Mouse (Mus musculus): ENCODE data around the gene Rsrc1. TPM values are rescaled to one million over a fixed set of nuclear protein-coding genes. Genes with fewer than 3 reads are reported as not detected.

The Rsrc1 gene
- 25.1 and 27.1 TPM in 2 replicates for polyA plus RNA-seq (2015; fragmentation: Nextera tagmentation; extraction: Ambion mirVana)

- H3K9ac ChIP-seq: no peak within 1 kb of the TSS
- no peak within 1 kb of the TSS for H3K27ac ChIP-seq
- peak within 1 kb of the TSS; percentile 45 for H3K4me3 ChIP-seq (replicated peaks)
- H3K27me3 ChIP-seq (replicated peaks): peaks cover 65% of the 10 kb centered on the region
- peak within 1 kb of the TSS; percentile 89 for H3K4me2 ChIP-seq
- H3K36me3 ChIP-seq: no peaks in the 10 kb centered on the region
- no peaks in the 10 kb centered on the region for H3K9me3 ChIP-seq
- H3K4me1 ChIP-seq: peaks cover 18% of the 10 kb centered on the region
- WGBS: under 1% methylated on average over 52 of the region's 62 CpGs
- ATAC-seq (ENCODE audit: insufficient read depth, low FRiP score, low read depth): peak; percentile 29
Observed at GRCm38 (mm10) chr3:66981101-66981661, at the start of gene Rsrc1. Gene Rsrc1 (plus strand): TSS chr3:66981390.

GRCm38 (mm10) chr3:66939675-66940074 lies 41.5 kb upstream of the Rsrc1 start:
- no peak overlapping the region for H3K4me3 ChIP-seq (replicated peaks)
- H3K27ac ChIP-seq: no peak overlapping the region
- no peaks in the 10 kb centered on the region for H3K4me1 ChIP-seq
- H3K9me3 ChIP-seq: no peaks in the 10 kb centered on the region
- H3K27me3 ChIP-seq (replicated peaks): no peaks in the 10 kb centered on the region
- ATAC-seq (ENCODE audit: insufficient read depth, low FRiP score, low read depth): no peak
- H3K4me2 ChIP-seq: no peak overlapping the region
- no peak overlapping the region for H3K9ac ChIP-seq
- no peaks in the 10 kb centered on the region for H3K36me3 ChIP-seq
- WGBS: 67% methylated on average over 10 of the region's 10 CpGs

GRCm38 (mm10) chr3:66955126-66955525 lies 26.1 kb upstream of the Rsrc1 start:
- H3K36me3 ChIP-seq: no peaks in the 10 kb centered on the region
- ATAC-seq (ENCODE audit: insufficient read depth, low FRiP score, low read depth): no peak
- H3K4me2 ChIP-seq: no peak overlapping the region
- no peak overlapping the region for H3K27ac ChIP-seq
- H3K4me3 ChIP-seq (replicated peaks): no peak overlapping the region
- no peaks in the 10 kb centered on the region for H3K9me3 ChIP-seq
- H3K4me1 ChIP-seq: no peaks in the 10 kb centered on the region
- 47% methylated on average over 2 of the region's 2 CpGs for WGBS
- H3K27me3 ChIP-seq (replicated peaks): no peaks in the 10 kb centered on the region
- no peak overlapping the region for H3K9ac ChIP-seq

GRCm38 (mm10) chr3:66959972-66960371 lies 21.2 kb upstream of the Rsrc1 start:
- H3K4me3 ChIP-seq (replicated peaks): no peak overlapping the region
- H3K9me3 ChIP-seq: no peaks in the 10 kb centered on the region
- no peak overlapping the region for H3K4me2 ChIP-seq
- no peaks in the 10 kb centered on the region for H3K4me1 ChIP-seq
- WGBS: 53% methylated on average over 5 of the region's 5 CpGs
- no peak overlapping the region for H3K27ac ChIP-seq
- no peaks in the 10 kb centered on the region for H3K36me3 ChIP-seq
- H3K9ac ChIP-seq: no peak overlapping the region
- no peak for ATAC-seq (ENCODE audit: insufficient read depth, low FRiP score, low read depth)
- no peaks in the 10 kb centered on the region for H3K27me3 ChIP-seq (replicated peaks)

GRCm38 (mm10) chr3:66964884-66965283 lies 16.3 kb upstream of the Rsrc1 start:
- Histone ChIP-seq H3K36me3 (no peaks in the 10 kb centered on the region), H3K4me3 (replicated peaks) (no peak overlapping the region), H3K9me3 (no peaks in the 10 kb centered on the region), H3K4me2 (no peak overlapping the region), H3K27ac (no peak overlapping the region), H3K9ac (no peak overlapping the region), H3K4me1 (no peaks in the 10 kb centered on the region), H3K27me3 (replicated peaks) (peaks cover 14% of the 10 kb centered on the region)
- no peak for ATAC-seq (ENCODE audit: insufficient read depth, low FRiP score, low read depth)
- 41% methylated on average over 3 of the region's 3 CpGs for WGBS

- no peak for ATAC-seq (ENCODE audit: insufficient read depth, low FRiP score, low read depth)
- no peak overlapping the region for H3K4me3 ChIP-seq (replicated peaks)
- H3K27me3 ChIP-seq (replicated peaks): peaks cover 34% of the 10 kb centered on the region
- no peaks in the 10 kb centered on the region for H3K36me3 ChIP-seq
- no peak overlapping the region for H3K9ac ChIP-seq
- H3K4me2 ChIP-seq: no peak overlapping the region
- H3K27ac ChIP-seq: no peak overlapping the region
- no peaks in the 10 kb centered on the region for H3K4me1 ChIP-seq
- H3K9me3 ChIP-seq: no peaks in the 10 kb centered on the region
- WGBS: 70% methylated on average over 4 of the region's 4 CpGs
Observed at GRCm38 (mm10) chr3:66967508-66967907, 13.7 kb upstream of the Rsrc1 start.

GRCm38 (mm10) chr3:66970261-66970660 lies 10.9 kb upstream of the Rsrc1 start:
- Histone ChIP-seq H3K4me3 (replicated peaks) (no peak overlapping the region), H3K4me2 (no peak overlapping the region), H3K9me3 (no peaks in the 10 kb centered on the region), H3K9ac (no peak overlapping the region), H3K4me1 (peaks cover 7% of the 10 kb centered on the region), H3K27me3 (replicated peaks) (peaks cover 57% of the 10 kb centered on the region), H3K27ac (no peak overlapping the region), H3K36me3 (no peaks in the 10 kb centered on the region)
- no peak for ATAC-seq (ENCODE audit: insufficient read depth, low FRiP score, low read depth)
- WGBS: 5% methylated on average over 10 of the region's 10 CpGs

GRCm38 (mm10) chr3:66970661-66971331 lies 10.4 kb upstream of the Rsrc1 start:
- H3K9me3 ChIP-seq: no peaks in the 10 kb centered on the region
- H3K27ac ChIP-seq: no peak overlapping the region
- H3K9ac ChIP-seq: no peak overlapping the region
- peaks cover 7% of the 10 kb centered on the region for H3K4me1 ChIP-seq
- H3K4me3 ChIP-seq (replicated peaks): no peak overlapping the region
- H3K4me2 ChIP-seq: no peak overlapping the region
- no peaks in the 10 kb centered on the region for H3K36me3 ChIP-seq
- H3K27me3 ChIP-seq (replicated peaks): peaks cover 57% of the 10 kb centered on the region
- no peak for ATAC-seq (ENCODE audit: insufficient read depth, low FRiP score, low read depth)
- 2% methylated on average over 29 of the region's 29 CpGs for WGBS

- Histone ChIP-seq H3K9me3 (no peaks in the 10 kb centered on the region), H3K4me2 (no peak overlapping the region), H3K27me3 (replicated peaks) (peaks cover 65% of the 10 kb centered on the region), H3K4me3 (replicated peaks) (no peak overlapping the region), H3K9ac (no peak overlapping the region), H3K27ac (no peak overlapping the region), H3K36me3 (no peaks in the 10 kb centered on the region), H3K4me1 (peaks cover 7% of the 10 kb centered on the region)
- 4% methylated on average over 16 of the region's 16 CpGs for WGBS
- ATAC-seq (ENCODE audit: insufficient read depth, low FRiP score, low read depth): no peak
Observed at GRCm38 (mm10) chr3:66972191-66972950, 8.8 kb upstream of the Rsrc1 start.

GRCm38 (mm10) chr3:66973391-66973943 lies 7.7 kb upstream of the Rsrc1 start:
- Histone ChIP-seq H3K27ac (no peak overlapping the region), H3K36me3 (no peaks in the 10 kb centered on the region), H3K4me2 (peak overlapping the region; percentile 77), H3K9me3 (no peaks in the 10 kb centered on the region), H3K9ac (no peak overlapping the region), H3K4me3 (replicated peaks) (peak overlapping the region; percentile 48), H3K27me3 (replicated peaks) (peaks cover 70% of the 10 kb centered on the region), H3K4me1 (peaks cover 7% of the 10 kb centered on the region)
- WGBS: under 1% methylated on average over 59 of the region's 59 CpGs
- peak; percentile 84 for ATAC-seq (ENCODE audit: insufficient read depth, low FRiP score, low read depth)

GRCm38 (mm10) chr3:66974501-66974900 lies 6.7 kb upstream of the Rsrc1 start:
- H3K4me2 ChIP-seq: no peak overlapping the region
- 17% methylated on average over 3 of the region's 3 CpGs for WGBS
- no peak for ATAC-seq (ENCODE audit: insufficient read depth, low FRiP score, low read depth)
- H3K27me3 ChIP-seq (replicated peaks): peaks cover 79% of the 10 kb centered on the region
- no peak overlapping the region for H3K27ac ChIP-seq
- H3K4me1 ChIP-seq: peaks cover 7% of the 10 kb centered on the region
- H3K9me3 ChIP-seq: no peaks in the 10 kb centered on the region
- H3K36me3 ChIP-seq: no peaks in the 10 kb centered on the region
- H3K4me3 ChIP-seq (replicated peaks): no peak overlapping the region
- H3K9ac ChIP-seq: no peak overlapping the region

Data from stomach, embryonic 15.5 days (tissue).